Mouse (Mus musculus) heart, adult 18-20 months (tissue): ENCODE results near the gene Tex33. TPM values are rescaled to one million over a fixed set of nuclear protein-coding genes. Genes with fewer than 3 reads are reported as not detected.

Experiments used
- DNase-seq, 2 experiments: peaks; one replicate each; pipeline ENCODE4 v3.0.0; 2021 to 2022; ENCODE audit warnings: mixed read lengths in 1 of 2
- long read RNA-seq, 2 experiments: library from polyadenylated mRNA; stranded (forward); transcript quantifications; one replicate each; pipeline ENCODE4 v2.0.0; 2021
- total RNA-seq, 2 experiments: library from RNA; stranded (reverse); gene quantifications; 2 replicates each; pipeline ENCODE4 v1.2.3; 2021

Tex33 gene
- total RNA-seq: not detected
- long read RNA-seq, experiment 1: 0 reads
- long read RNA-seq, experiment 2: 0 reads

GRCm38 (mm10) chr15:78395478-78395962, at the start of gene Tex33:
Gene Tex33, minus strand, starts transcription at chr15:78395912.
- no peak for DNase-seq

- DNase-seq: no peak
These were observed 48.1 kb upstream of the Tex33 start for GRCm38 (mm10) chr15:78443857-78444256.

GRCm38 (mm10) chr15:78442231-78442630, 46.5 kb upstream of the Tex33 start:
- DNase-seq: no peak

- DNase-seq: no peak
These were observed 43.3 kb upstream of the Tex33 start for GRCm38 (mm10) chr15:78438973-78439372.

- no peak for DNase-seq
These were observed 42.8 kb upstream of the Tex33 start for GRCm38 (mm10) chr15:78438505-78438904.

GRCm38 (mm10) chr15:78438018-78438394, 42.3 kb upstream of the Tex33 start:
- no peak for DNase-seq

- peak; percentile 75 to 84 for DNase-seq
These were observed 41.7 kb upstream of the Tex33 start for GRCm38 (mm10) chr15:78437237-78438017.

GRCm38 (mm10) chr15:78436380-78437192, 40.9 kb upstream of the Tex33 start:
- DNase-seq: peak; percentile 88 to 91

GRCm38 (mm10) chr15:78435681-78436080, 40.0 kb upstream of the Tex33 start:
- DNase-seq: no peak

- DNase-seq: peak in 1 of 2 experiments; percentile 41
These were observed 39.3 kb upstream of the Tex33 start for GRCm38 (mm10) chr15:78434896-78435520.

- DNase-seq: no peak
These were observed 35.9 kb upstream of the Tex33 start for GRCm38 (mm10) chr15:78431541-78432121.

GRCm38 (mm10) chr15:78430874-78431273, 35.2 kb upstream of the Tex33 start:
- no peak for DNase-seq

- peak; percentile 29 to 64 for DNase-seq
These were observed 34.3 kb upstream of the Tex33 start for GRCm38 (mm10) chr15:78429871-78430622.

- no peak for DNase-seq
These were observed 33.4 kb upstream of the Tex33 start for GRCm38 (mm10) chr15:78429139-78429459.

- peak; percentile 76 to 84 for DNase-seq
These were observed 32.9 kb upstream of the Tex33 start, which contains the start of gene Kctd17 for GRCm38 (mm10) chr15:78428391-78429138. Gene Kctd17, plus strand, starts transcription at chr15:78428564.

GRCm38 (mm10) chr15:78425230-78425629, 29.5 kb upstream of the Tex33 start:
- no peak for DNase-seq

GRCm38 (mm10) chr15:78424507-78424906, 28.8 kb upstream of the Tex33 start:
- no peak for DNase-seq

GRCm38 (mm10) chr15:78422046-78422956, 26.6 kb upstream of the Tex33 start:
- peak; percentile 71 to 89 for DNase-seq

- DNase-seq: no peak
These were observed 24.7 kb upstream of the Tex33 start for GRCm38 (mm10) chr15:78420395-78420794.

- no peak for DNase-seq
These were observed 21.2 kb upstream of the Tex33 start for GRCm38 (mm10) chr15:78416937-78417336.
